Mouse (Mus musculus) hindbrain, embryonic 10.5 days (tissue): ENCODE measurements around the gene Rab11fip2. TPM values are rescaled to one million over a fixed set of nuclear protein-coding genes. Genes with fewer than 3 reads are reported as not detected.

Experiments
- DNase-seq: peaks from one replicate; pipeline ENCODE4 v3.0.0-alpha.2; 2017; ENCODE audit warnings: low spot score
- H3K27ac ChIP-seq: fragments of 300-500 bp; sonication (generic); 2 replicates; pipeline ENCODE4 v1.5.1; 2016; ENCODE audit warnings: mild to moderate bottlenecking, moderate library complexity
- H3K27me3 ChIP-seq: fragments of 300-500 bp; sonication (generic); 2 replicates; pipeline ENCODE4 v1.6.1; 2016; ENCODE audit warnings: mild to moderate bottlenecking; ENCODE audit not compliant: poor library complexity, insufficient read depth, severe bottlenecking
- H3K36me3 ChIP-seq: fragments of 300-500 bp; sonication (generic); 2 replicates; pipeline ENCODE4 v1.6.1; 2016; ENCODE audit warnings: mild to moderate bottlenecking, moderate library complexity
- H3K4me1 ChIP-seq: fragments of 300-500 bp; sonication (generic); replicated peaks from 2 replicates; pipeline ENCODE4 v1.6.1; 2016; ENCODE audit warnings: mild to moderate bottlenecking
- H3K4me3 ChIP-seq: fragments of 300-500 bp; sonication (generic); 2 replicates; pipeline ENCODE4 v1.5.1; 2016; ENCODE audit warnings: mild to moderate bottlenecking, moderate library complexity
- H3K9me3 ChIP-seq: fragments of 300-500 bp; sonication (generic); 2 replicates; pipeline ENCODE4 v1.6.1; 2016; ENCODE audit warnings: mild to moderate bottlenecking, moderate library complexity
- WGBS: fragments of 180-500 bp; shearing (Covaris S2); methylation state at CpG from one replicate; pipeline ENCODE4 v1.1.7; 2016; 5-methylcytosine and 5-hydroxymethylcytosine counted together
- polyA plus RNA-seq: library from polyadenylated mRNA; unstranded; fragments of >200 nt; fragmentation: Nextera tagmentation; extraction: Ambion mirVana; gene quantifications from 2 replicates; pipeline ENCODE4 v1.2.1, GENCODE M21; 2016

Rab11fip2 gene
- polyA plus RNA-seq, 1 experiment from 2014 or later, result 2.7 TPM

DNA sequence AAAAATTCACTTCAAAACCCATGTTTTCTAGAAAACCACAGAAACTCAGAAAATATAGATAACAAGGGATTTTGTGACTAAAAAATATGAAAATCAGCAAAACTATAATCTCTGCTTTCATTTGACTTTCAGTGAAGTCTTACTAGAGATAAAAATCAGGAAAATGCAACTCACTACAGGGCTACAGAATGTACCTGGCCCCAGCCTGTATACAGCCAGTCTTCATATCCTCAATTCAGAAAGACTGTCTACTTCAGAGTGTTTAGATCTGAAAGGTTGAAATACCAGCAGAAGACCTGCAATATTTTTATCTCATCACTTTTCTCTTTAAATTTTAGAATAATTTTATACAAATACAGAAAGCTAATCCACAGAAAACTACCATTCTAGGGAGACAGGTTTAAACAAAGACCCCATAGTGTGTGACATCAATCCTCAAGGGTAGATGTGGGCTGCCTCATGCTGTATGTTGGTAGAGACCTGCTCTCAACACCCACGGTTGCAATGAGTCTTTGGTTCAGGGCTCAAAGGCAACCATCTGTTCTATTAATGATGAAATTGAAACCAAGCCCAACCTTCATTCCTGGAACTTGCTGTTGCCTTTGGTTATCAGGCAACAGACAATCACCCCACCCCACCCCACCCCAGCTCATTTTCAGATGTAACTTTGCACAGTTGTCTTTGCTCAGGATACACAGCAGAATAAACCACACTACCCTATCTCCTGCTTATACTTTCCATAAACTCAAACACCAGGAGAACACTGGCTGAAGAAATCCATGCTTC lies 38.0 kb downstream of the Rab11fip2 start:
- peaks cover 15% of the 10 kb centered on the region for H3K36me3 ChIP-seq
- H3K27ac ChIP-seq, result no peak overlapping the region
- no peaks in the 10 kb centered on the region for H3K27me3 ChIP-seq
- DNase-seq, result no peak
- H3K4me3 ChIP-seq, result no peak overlapping the region
- no peaks in the 10 kb centered on the region for H3K9me3 ChIP-seq
- no peaks in the 10 kb centered on the region for H3K4me1 ChIP-seq
- WGBS, result 86% methylated on average over 1 of the region's 1 CpGs

DNA sequence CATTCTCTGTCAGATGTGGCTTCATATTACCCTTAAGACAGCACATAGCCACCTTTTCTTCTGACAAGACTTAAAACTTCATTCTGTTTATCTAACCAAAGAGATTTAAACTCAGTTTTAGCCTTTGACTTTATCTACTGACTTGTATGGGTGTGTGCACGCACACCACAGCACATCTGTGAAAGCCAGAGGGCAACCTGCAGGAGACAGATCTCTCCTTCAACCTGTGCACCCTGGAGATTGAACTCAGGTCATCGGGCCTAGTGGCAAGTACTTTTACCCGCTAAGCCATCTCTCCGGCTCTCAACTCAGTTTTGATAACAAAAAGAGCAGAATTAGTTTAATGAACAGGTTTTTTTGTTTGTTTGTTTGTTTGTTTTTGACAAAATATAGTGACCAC lies 43.5 kb downstream of the Rab11fip2 start:
- DNase-seq, result no peak
- WGBS, result 90% methylated on average over 4 of the region's 4 CpGs
- H3K27me3 ChIP-seq, result no peaks in the 10 kb centered on the region

DNA sequence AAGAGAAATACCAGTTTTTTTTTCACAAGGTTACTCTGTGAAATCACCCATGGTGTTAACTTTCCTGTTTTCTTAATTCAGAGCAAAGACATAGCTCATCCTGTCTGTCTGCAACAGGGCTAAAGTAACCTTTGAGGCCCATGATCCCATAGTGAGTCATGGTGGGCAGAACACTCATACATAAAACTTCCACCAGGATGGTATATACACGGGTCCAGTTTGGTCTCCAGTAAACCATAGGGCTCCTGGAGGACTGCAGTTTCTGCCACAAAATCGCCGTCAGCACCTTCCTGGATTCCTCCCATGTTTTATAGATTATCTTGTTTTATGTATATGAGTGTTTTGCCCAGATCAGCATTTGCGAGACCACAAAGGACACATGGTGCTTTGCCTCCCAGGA lies 45.2 kb downstream of the Rab11fip2 start:
- H3K27ac ChIP-seq, result no peak overlapping the region
- no peak overlapping the region for H3K4me3 ChIP-seq
- no peaks in the 10 kb centered on the region for H3K9me3 ChIP-seq
- H3K27me3 ChIP-seq, result no peaks in the 10 kb centered on the region
- WGBS, result 92% methylated on average over 4 of the region's 4 CpGs
- H3K4me1 ChIP-seq, result no peaks in the 10 kb centered on the region
- no peaks in the 10 kb centered on the region for H3K36me3 ChIP-seq
- DNase-seq, result no peak

More for the DNA sequence above, 43.5 kb downstream of the Rab11fip2 start:
- no peak overlapping the region for H3K27ac ChIP-seq
- no peaks in the 10 kb centered on the region for H3K36me3 ChIP-seq
- no peak overlapping the region for H3K4me3 ChIP-seq
- no peaks in the 10 kb centered on the region for H3K4me1 ChIP-seq
- H3K9me3 ChIP-seq, result no peaks in the 10 kb centered on the region

DNA sequence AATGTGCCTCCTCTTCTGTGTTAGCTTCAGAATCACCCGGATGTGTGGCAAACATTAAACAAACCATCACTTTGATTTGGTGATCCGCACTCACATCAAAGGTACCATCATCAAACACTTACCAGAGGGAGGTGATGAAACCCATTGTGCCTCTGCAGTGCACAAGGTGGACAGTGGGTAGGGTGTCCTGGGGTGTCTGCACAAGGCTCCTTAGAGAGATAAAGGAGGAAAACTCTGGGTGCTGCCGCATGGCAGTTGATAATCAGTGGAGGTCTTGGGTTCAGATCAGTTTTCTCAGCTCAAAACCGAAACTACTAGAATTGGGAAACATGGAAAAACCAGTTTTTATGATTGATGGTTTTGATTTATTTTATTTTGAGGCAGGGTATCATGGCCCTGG lies 54.1 kb downstream of the Rab11fip2 start:
- Histone ChIP-seq H3K4me3 (no peak overlapping the region), H3K27me3 (no peaks in the 10 kb centered on the region), H3K27ac (no peak overlapping the region), H3K4me1 (0 out of 2 replicates have a peak, but pooled peaks cover 15% of the 10 kb centered on the region), H3K36me3 (no peaks in the 10 kb centered on the region), H3K9me3 (no peaks in the 10 kb centered on the region)
- no peak for DNase-seq
- 79% methylated on average over 4 of the region's 4 CpGs for WGBS

DNA sequence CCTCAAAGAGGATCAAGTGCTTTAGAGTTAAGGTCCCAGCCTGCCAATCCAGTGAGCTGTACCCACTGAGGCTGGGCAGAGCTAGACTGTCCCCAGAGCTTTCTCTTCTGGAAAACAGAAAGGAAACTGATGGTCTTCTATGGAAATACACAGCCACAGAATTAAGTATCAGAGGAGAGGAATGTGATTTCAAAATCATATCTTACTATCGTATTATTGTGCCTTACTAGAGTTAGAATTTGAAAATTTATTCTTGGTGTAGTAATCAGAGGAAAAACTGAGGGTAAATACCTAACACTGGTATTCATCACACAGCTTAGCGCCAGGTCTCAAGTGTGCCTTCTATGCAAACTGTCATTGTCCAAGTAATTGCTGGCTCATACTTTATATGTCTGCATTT lies 54.6 kb downstream of the Rab11fip2 start:
- Histone ChIP-seq H3K9me3 (no peaks in the 10 kb centered on the region), H3K27me3 (no peaks in the 10 kb centered on the region), H3K36me3 (no peaks in the 10 kb centered on the region), H3K27ac (no peak overlapping the region), H3K4me1 (0 out of 2 replicates have a peak, but pooled peaks cover 15% of the 10 kb centered on the region), H3K4me3 (no peak overlapping the region)
- no peak for DNase-seq
- 90% methylated on average over 2 of the region's 2 CpGs for WGBS

DNA sequence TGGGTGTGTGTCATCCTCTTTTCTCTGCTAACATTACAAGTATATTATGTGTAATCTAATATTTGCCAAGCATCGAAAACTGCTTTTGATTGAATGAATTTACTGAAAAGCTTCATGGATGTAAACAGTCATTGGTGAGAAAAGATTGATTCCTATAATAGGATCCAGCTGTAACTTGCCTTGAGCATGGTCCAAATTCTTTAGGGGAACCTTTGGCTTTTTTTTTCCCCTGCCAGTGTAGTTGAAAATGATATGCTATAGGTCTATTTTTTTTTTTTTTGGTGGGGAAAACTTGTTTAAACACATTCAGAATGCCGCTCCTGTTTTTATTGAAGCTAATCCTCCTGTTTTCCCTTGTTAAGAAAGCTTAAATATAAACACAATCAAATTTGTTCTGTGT lies 55.6 kb downstream of the Rab11fip2 start:
- Histone ChIP-seq H3K4me1 (0 out of 2 replicates have a peak, but pooled peaks cover 15% of the 10 kb centered on the region), H3K27me3 (no peaks in the 10 kb centered on the region), H3K27ac (no peak overlapping the region), H3K36me3 (no peaks in the 10 kb centered on the region), H3K4me3 (no peak overlapping the region), H3K9me3 (no peaks in the 10 kb centered on the region)
- no peak for DNase-seq
- WGBS, result 78% methylated on average over 2 of the region's 2 CpGs

DNA sequence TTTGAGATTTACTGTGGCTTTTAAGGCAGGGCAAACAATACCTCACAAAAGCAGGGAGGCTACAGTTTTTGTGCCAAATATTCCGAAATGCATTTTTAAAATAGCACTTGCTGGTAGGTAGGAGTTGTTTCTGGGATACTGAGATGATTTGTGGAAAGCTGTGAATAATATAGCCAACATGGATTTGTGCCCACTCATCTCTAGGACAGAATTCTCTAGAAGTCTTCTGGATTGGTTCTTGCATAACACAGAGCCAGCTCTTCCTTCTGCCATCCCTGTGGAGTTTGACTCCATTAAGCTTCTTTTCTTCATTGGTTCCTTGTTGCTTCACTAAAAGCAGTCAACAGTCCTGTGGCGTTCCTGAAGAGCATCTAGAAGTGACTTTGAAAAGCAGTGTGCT lies 58.2 kb downstream of the Rab11fip2 start:
- no peak overlapping the region for H3K27ac ChIP-seq
- 0 out of 2 replicates have a peak, but pooled peaks cover 7% of the 10 kb centered on the region for H3K4me1 ChIP-seq
- no peak overlapping the region for H3K4me3 ChIP-seq
- H3K9me3 ChIP-seq, result no peaks in the 10 kb centered on the region
- H3K36me3 ChIP-seq, result no peaks in the 10 kb centered on the region
- 75% methylated on average over 2 of the region's 2 CpGs for WGBS
- H3K27me3 ChIP-seq, result no peaks in the 10 kb centered on the region
- DNase-seq, result no peak

DNA sequence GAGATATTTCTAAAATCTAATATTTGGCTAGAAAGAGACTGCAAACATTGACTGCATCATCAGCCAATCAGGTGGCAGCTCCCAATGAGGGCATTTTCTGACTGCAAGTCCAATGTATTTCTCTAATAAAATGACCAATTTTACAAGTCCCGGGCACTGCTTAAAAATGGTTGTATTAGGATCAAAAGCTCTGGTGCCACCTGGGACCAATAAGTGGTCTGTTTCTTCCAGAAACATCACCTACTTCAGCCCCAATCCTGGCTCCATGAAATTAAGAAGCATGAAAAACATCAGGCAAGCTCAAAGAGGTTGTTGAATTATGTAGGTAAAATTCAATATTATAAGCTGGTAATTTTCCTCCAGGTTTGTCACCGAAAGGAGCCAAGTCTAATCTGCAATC lies 66.2 kb downstream of the Rab11fip2 start:
- H3K9me3 ChIP-seq, result no peaks in the 10 kb centered on the region
- 92% methylated on average over 2 of the region's 2 CpGs for WGBS
- no peak overlapping the region for H3K27ac ChIP-seq
- H3K27me3 ChIP-seq, result no peaks in the 10 kb centered on the region
- DNase-seq, result no peak
- no peak overlapping the region for H3K4me3 ChIP-seq
- H3K4me1 ChIP-seq, result no peaks in the 10 kb centered on the region
- H3K36me3 ChIP-seq, result no peaks in the 10 kb centered on the region

DNA sequence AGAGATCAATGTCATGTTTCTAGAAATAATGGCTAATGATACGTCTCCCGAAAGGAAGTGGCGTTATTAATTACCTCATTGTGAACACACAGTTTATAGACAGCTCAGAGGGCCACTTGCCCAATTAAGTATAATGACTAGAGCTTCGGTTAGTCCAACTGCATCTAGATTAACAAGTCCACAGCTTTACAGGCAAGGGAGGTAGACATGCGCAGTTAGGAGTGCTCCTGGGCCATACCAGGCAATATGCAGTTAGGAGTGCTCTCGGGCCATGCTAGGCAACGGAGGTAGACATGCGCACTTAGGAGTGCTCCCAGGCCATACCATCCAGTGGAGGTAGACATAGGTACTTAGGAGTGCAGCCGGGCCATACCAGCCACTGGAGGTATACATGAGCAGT lies 76.8 kb downstream of the Rab11fip2 start:
- Histone ChIP-seq H3K27me3 (no peaks in the 10 kb centered on the region), H3K4me1 (peaks cover 8% of the 10 kb centered on the region), H3K4me3 (no peak overlapping the region), H3K9me3 (no peaks in the 10 kb centered on the region), H3K36me3 (no peaks in the 10 kb centered on the region), H3K27ac (no peak overlapping the region)
- 90% methylated on average over 9 of the region's 9 CpGs for WGBS
- no peak for DNase-seq

DNA sequence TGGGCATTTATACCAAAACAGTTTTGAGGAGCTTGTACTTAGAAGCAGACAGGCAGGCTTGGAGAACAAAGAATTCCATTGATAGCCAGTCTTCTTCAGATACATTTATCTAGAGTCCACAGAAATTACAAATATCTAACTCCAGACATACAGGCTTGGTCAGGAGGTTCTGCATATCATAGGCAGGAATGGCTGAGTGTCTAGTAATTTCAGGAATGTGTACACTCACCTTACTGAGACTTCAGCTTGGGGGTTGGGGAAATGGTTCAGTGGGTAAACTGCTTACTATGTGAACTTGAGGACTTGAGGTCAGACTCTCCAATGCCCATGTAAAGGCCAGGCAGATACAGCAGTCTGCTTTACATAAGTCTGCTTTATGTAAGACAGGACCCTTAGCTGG lies 81.0 kb downstream of the Rab11fip2 start:
- Histone ChIP-seq H3K36me3 (no peaks in the 10 kb centered on the region), H3K4me1 (peaks cover 12% of the 10 kb centered on the region), H3K9me3 (no peaks in the 10 kb centered on the region), H3K27me3 (no peaks in the 10 kb centered on the region), H3K27ac (no peak overlapping the region), H3K4me3 (no peak overlapping the region)
- no peak for DNase-seq

DNA sequence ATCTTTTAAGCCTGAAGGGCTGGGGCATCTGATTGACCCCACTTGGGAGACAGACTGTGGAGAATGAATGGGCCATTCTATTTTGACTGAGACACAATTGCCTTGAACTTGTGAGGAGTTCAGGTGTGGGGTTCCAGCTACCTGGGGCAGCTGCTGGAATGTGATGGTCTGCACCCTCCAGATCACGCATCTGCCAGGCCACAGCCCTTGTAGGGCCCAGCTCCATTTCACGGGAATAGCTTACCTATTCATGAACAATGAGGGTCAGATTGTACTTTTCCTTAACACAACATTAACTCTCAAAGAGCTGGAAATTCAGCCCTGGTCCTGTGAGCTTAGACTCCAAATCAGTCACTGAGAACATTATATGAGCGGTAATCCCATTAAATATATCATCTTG lies 82.7 kb downstream of the Rab11fip2 start:
- Histone ChIP-seq H3K9me3 (no peaks in the 10 kb centered on the region), H3K36me3 (no peaks in the 10 kb centered on the region), H3K4me3 (no peak overlapping the region), H3K4me1 (peaks cover 12% of the 10 kb centered on the region), H3K27ac (no peak overlapping the region), H3K27me3 (no peaks in the 10 kb centered on the region)
- WGBS, result 73% methylated on average over 3 of the region's 3 CpGs
- no peak for DNase-seq

DNA sequence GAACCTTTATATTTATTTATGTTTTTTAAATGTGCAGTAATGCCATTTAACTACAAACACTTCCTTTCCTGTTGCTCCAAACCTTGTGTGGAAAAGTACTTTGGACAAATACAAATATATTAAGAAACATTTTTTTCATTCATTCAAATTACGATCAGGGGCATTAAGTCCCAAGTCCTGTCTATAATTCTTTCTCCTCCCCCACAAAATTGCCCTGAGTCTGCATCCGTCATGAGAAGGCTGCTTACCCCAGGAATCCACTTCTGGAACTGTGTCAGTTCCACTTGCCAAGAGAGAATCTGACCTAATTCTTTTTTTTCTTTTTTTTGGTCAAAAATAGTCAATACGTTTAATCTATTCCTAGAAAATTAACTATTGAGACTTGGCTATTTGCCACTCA lies 90.4 kb downstream of the Rab11fip2 start:
- Histone ChIP-seq H3K27me3 (no peaks in the 10 kb centered on the region), H3K4me1 (no peaks in the 10 kb centered on the region), H3K4me3 (no peak overlapping the region), H3K36me3 (no peaks in the 10 kb centered on the region), H3K9me3 (no peaks in the 10 kb centered on the region), H3K27ac (no peak overlapping the region)
- DNase-seq, result no peak
- 87% methylated on average over 3 of the region's 3 CpGs for WGBS
